Mouse (Mus musculus): ENCODE measurements around the gene Arid2. TPM values are rescaled to one million over a fixed set of nuclear protein-coding genes. Genes with fewer than 3 reads are reported as not detected.

Arid2 gene
- polyA plus RNA-seq, 1 experiment from 2014 or later, result 7.9 TPM

DNA sequence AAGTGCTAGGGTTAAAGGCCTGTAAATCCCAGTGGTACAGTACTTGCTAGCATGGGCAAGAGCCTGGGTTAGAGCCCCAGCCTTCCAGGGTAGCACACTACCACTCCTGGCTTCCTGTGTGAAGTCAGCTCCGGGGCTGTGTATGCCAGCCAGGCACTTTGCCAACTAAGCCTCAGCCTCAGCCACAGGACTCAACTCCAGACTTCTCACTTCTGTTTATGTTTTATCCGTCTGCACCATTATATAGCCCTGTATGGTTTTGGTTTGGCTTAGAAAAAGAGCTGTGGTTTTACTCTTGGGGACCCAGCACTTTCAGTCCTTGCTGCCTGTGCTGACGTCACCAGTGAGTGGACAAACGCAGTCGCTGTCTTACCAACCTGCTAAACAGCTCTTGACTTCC lies 89.9 kb downstream of the Arid2 start:
- H3K4me2 ChIP-seq (ENCODE audit: low read depth, low read length), result no peak overlapping the region
- no peak overlapping the region for H3K4me3 ChIP-seq (ENCODE audit: low read depth, low read length)
- WGBS (ENCODE audit: insufficient replicate concordance), result 87% methylated on average over 5 of the region's 5 CpGs
- H3K27ac ChIP-seq (ENCODE audit: low read length), result no peak overlapping the region
- ATAC-seq (ENCODE audit: low read depth), result no peak
- no peaks in the 10 kb centered on the region for H3K9me3 ChIP-seq (replicated peaks; ENCODE audit: control insufficient read depth, low read length)
- no peaks in the 10 kb centered on the region for H3K4me1 ChIP-seq (ENCODE audit: control insufficient read depth, low read depth, low read length)
- H3K36me3 ChIP-seq (ENCODE audit: control insufficient read depth, insufficient read depth), result peaks cover 20% of the 10 kb centered on the region
- no peaks in the 10 kb centered on the region for H3K27me3 ChIP-seq (ENCODE audit: control insufficient read depth, insufficient read depth, low read depth, low read length)
- no peak overlapping the region for H3K9ac ChIP-seq (ENCODE audit: low read depth, low read length)

DNA sequence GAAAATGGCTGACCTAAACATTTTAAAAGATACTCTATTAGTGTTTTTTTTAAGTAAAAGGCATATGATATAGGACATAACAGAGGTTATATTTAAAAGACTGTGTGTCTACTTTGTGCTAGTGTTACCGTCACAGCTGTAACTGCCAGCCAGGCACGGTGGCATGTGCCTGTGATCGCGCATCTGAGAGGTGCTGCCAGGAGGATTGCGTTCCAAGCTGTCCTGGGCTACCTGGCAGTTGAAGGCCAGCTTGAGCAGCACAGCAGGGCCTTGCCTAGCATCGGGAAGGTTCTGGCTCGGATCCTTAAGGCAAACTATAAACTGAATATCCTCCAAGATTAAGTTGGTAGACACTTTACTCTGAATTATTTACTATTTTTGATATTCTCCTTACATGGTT lies 90.4 kb downstream of the Arid2 start:
- H3K27ac ChIP-seq (ENCODE audit: low read length), result no peak overlapping the region
- peaks cover 16% of the 10 kb centered on the region for H3K36me3 ChIP-seq (ENCODE audit: control insufficient read depth, insufficient read depth)
- WGBS (ENCODE audit: insufficient replicate concordance), result 90% methylated on average over 7 of the region's 7 CpGs

DNA sequence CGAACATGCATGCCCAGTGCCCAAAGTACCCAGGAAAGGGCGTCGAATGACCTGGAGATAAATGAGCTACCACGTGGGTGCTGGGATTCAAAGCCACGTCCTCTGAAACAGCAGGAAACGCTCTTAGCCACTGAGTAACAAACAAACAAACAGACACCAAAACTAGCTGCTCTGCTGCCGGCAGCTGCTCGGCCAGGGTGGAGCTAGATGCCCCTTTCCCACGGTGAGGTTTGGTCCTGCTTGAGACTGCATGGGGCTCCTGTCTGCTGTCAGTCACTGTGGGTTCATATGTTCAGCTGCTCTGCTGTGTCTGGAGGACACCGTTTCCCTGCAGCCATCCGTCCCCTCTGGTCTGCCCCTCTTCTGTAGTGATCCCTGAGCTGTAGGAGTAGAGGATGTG lies 94.9 kb downstream of the Arid2 start:
- no peak overlapping the region for H3K4me3 ChIP-seq (ENCODE audit: low read depth, low read length)
- no peak overlapping the region for H3K9ac ChIP-seq (ENCODE audit: low read depth, low read length)
- ATAC-seq (ENCODE audit: low read depth), result no peak
- no peaks in the 10 kb centered on the region for H3K9me3 ChIP-seq (replicated peaks; ENCODE audit: control insufficient read depth, low read length)
- H3K27me3 ChIP-seq (ENCODE audit: control insufficient read depth, insufficient read depth, low read depth, low read length), result no peaks in the 10 kb centered on the region
- no peaks in the 10 kb centered on the region for H3K4me1 ChIP-seq (ENCODE audit: control insufficient read depth, low read depth, low read length)
- H3K36me3 ChIP-seq (ENCODE audit: control insufficient read depth, insufficient read depth), result peaks cover 14% of the 10 kb centered on the region
- no peak overlapping the region for H3K4me2 ChIP-seq (ENCODE audit: low read depth, low read length)
- H3K27ac ChIP-seq (ENCODE audit: low read length), result no peak overlapping the region
- WGBS (ENCODE audit: insufficient replicate concordance), result 86% methylated on average over 11 of the region's 11 CpGs

More for the DNA sequence above, 90.4 kb downstream of the Arid2 start:
- Histone ChIP-seq H3K4me3 (ENCODE audit: low read depth, low read length) (no peak overlapping the region), H3K9ac (ENCODE audit: low read depth, low read length) (no peak overlapping the region), H3K9me3 (replicated peaks; ENCODE audit: control insufficient read depth, low read length) (no peaks in the 10 kb centered on the region), H3K27me3 (ENCODE audit: control insufficient read depth, insufficient read depth, low read depth, low read length) (no peaks in the 10 kb centered on the region), H3K4me1 (ENCODE audit: control insufficient read depth, low read depth, low read length) (no peaks in the 10 kb centered on the region), H3K4me2 (ENCODE audit: low read depth, low read length) (no peak overlapping the region)
- ATAC-seq (ENCODE audit: low read depth), result no peak

DNA sequence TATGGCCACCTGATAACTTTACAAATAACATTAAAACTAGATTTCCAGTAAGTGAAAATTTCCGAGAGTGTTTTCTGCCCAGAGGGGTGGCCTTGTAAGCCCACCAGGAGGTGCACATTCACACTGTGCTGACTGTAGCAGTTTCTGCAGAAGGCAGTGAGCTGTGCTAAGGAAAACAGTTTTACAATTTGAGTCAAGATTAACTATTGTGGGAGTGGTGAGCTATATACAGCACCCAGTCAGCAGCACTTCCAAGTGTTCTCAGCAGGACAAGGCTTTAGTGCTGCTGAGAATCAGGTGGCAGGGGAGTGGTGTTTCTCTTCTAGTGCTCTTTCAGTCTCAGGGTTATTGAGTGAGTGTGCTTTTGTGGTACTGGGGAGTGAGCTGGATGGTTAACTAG lies 101.2 kb downstream of the Arid2 start:
- H3K9me3 ChIP-seq (replicated peaks; ENCODE audit: control insufficient read depth, low read length), result no peaks in the 10 kb centered on the region
- no peak overlapping the region for H3K4me3 ChIP-seq (ENCODE audit: low read depth, low read length)
- no peak overlapping the region for H3K9ac ChIP-seq (ENCODE audit: low read depth, low read length)
- H3K27me3 ChIP-seq (ENCODE audit: control insufficient read depth, insufficient read depth, low read depth, low read length), result no peaks in the 10 kb centered on the region
- no peak for ATAC-seq (ENCODE audit: low read depth)
- 80% methylated on average over 1 of the region's 1 CpGs for WGBS (ENCODE audit: insufficient replicate concordance)
- peaks cover 14% of the 10 kb centered on the region for H3K36me3 ChIP-seq (ENCODE audit: control insufficient read depth, insufficient read depth)
- no peaks in the 10 kb centered on the region for H3K4me1 ChIP-seq (ENCODE audit: control insufficient read depth, low read depth, low read length)
- H3K4me2 ChIP-seq (ENCODE audit: low read depth, low read length), result no peak overlapping the region
- H3K27ac ChIP-seq (ENCODE audit: low read length), result no peak overlapping the region

- Histone ChIP-seq H3K27ac (ENCODE audit: low read length) (no peak overlapping the region), H3K27me3 (ENCODE audit: control insufficient read depth, insufficient read depth, low read depth, low read length) (no peaks in the 10 kb centered on the region), H3K4me2 (ENCODE audit: low read depth, low read length) (no peak overlapping the region), H3K36me3 (ENCODE audit: control insufficient read depth, insufficient read depth) (peaks cover 33% of the 10 kb centered on the region), H3K4me1 (ENCODE audit: control insufficient read depth, low read depth, low read length) (no peaks in the 10 kb centered on the region), H3K9me3 (replicated peaks; ENCODE audit: control insufficient read depth, low read length) (no peaks in the 10 kb centered on the region), H3K9ac (ENCODE audit: low read depth, low read length) (no peak overlapping the region), H3K4me3 (ENCODE audit: low read depth, low read length) (no peak overlapping the region)
- ATAC-seq (ENCODE audit: low read depth), result no peak
- 89% methylated on average over 3 of the region's 3 CpGs for WGBS (ENCODE audit: insufficient replicate concordance)
These were observed 105.6 kb downstream of the Arid2 start for GRCm38 (mm10) chr15:96392878-96393277.

GRCm38 (mm10) chr15:96395071-96395470 lies 107.8 kb downstream of the Arid2 start:
- WGBS (ENCODE audit: insufficient replicate concordance), result 86% methylated on average over 6 of the region's 6 CpGs
- no peaks in the 10 kb centered on the region; the same call in 1 of the 2 replicates for H3K4me1 ChIP-seq (ENCODE audit: control insufficient read depth, low read depth, low read length)
- H3K4me2 ChIP-seq (ENCODE audit: low read depth, low read length), result no peak overlapping the region
- no peak overlapping the region for H3K27ac ChIP-seq (ENCODE audit: low read length)
- no peak overlapping the region for H3K9ac ChIP-seq (ENCODE audit: low read depth, low read length)
- H3K9me3 ChIP-seq (replicated peaks; ENCODE audit: control insufficient read depth, low read length), result no peaks in the 10 kb centered on the region
- no peaks in the 10 kb centered on the region for H3K27me3 ChIP-seq (ENCODE audit: control insufficient read depth, insufficient read depth, low read depth, low read length)
- H3K36me3 ChIP-seq (ENCODE audit: control insufficient read depth, insufficient read depth), result peaks cover 33% of the 10 kb centered on the region
- H3K4me3 ChIP-seq (ENCODE audit: low read depth, low read length), result no peak overlapping the region
- ATAC-seq (ENCODE audit: low read depth), result no peak

- Histone ChIP-seq H3K4me1 (ENCODE audit: control insufficient read depth, low read depth, low read length) (no peaks in the 10 kb centered on the region; the same call in 1 of the 2 replicates), H3K27ac (ENCODE audit: low read length) (no peak overlapping the region), H3K4me3 (ENCODE audit: low read depth, low read length) (no peak overlapping the region), H3K36me3 (ENCODE audit: control insufficient read depth, insufficient read depth) (peaks cover 28% of the 10 kb centered on the region), H3K9ac (ENCODE audit: low read depth, low read length) (no peak overlapping the region), H3K27me3 (ENCODE audit: control insufficient read depth, insufficient read depth, low read depth, low read length) (no peaks in the 10 kb centered on the region), H3K9me3 (replicated peaks; ENCODE audit: control insufficient read depth, low read length) (no peaks in the 10 kb centered on the region), H3K4me2 (ENCODE audit: low read depth, low read length) (no peak overlapping the region)
- ATAC-seq (ENCODE audit: low read depth), result no peak
- WGBS (ENCODE audit: insufficient replicate concordance), result 82% methylated on average over 8 of the region's 8 CpGs
These were observed 109.5 kb downstream of the Arid2 start for GRCm38 (mm10) chr15:96396641-96397344.

GRCm38 (mm10) chr15:96398333-96398732 lies 111.0 kb downstream of the Arid2 start:
- Histone ChIP-seq H3K27ac (ENCODE audit: low read length) (no peak overlapping the region), H3K4me1 (ENCODE audit: control insufficient read depth, low read depth, low read length) (no peaks in the 10 kb centered on the region; the same call in 1 of the 2 replicates), H3K9ac (ENCODE audit: low read depth, low read length) (no peak overlapping the region), H3K4me2 (ENCODE audit: low read depth, low read length) (no peak overlapping the region), H3K27me3 (ENCODE audit: control insufficient read depth, insufficient read depth, low read depth, low read length) (no peaks in the 10 kb centered on the region), H3K9me3 (replicated peaks; ENCODE audit: control insufficient read depth, low read length) (no peaks in the 10 kb centered on the region), H3K36me3 (ENCODE audit: control insufficient read depth, insufficient read depth) (peaks cover 28% of the 10 kb centered on the region), H3K4me3 (ENCODE audit: low read depth, low read length) (no peak overlapping the region)
- WGBS (ENCODE audit: insufficient replicate concordance), result 89% methylated on average over 10 of the region's 10 CpGs
- ATAC-seq (ENCODE audit: low read depth), result no peak

DNA sequence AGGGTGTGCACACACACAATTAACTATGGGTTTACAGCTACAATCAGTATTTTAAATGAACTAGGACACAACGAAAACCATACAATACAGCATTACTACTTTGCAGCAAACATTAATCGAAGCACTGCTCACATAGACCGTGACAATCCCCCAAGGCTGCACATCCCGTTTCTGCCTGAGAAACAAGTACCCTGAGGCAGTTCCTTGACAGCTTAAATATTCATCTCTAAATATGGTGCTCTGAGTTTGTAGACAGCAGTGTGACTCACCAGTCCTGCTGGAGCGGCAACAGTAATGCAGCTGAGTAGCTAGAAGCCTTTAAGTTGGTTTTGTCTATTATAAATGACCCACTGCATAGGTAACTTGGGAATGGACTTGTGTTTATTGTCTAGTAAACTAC lies 118.2 kb downstream of the Arid2 start:
- WGBS (ENCODE audit: insufficient replicate concordance), result 82% methylated on average over 5 of the region's 5 CpGs
- peaks cover 17% of the 10 kb centered on the region for H3K36me3 ChIP-seq (ENCODE audit: control insufficient read depth, insufficient read depth)
- no peak overlapping the region for H3K4me2 ChIP-seq (ENCODE audit: low read depth, low read length)
- no peak overlapping the region for H3K4me3 ChIP-seq (ENCODE audit: low read depth, low read length)
- H3K27me3 ChIP-seq (ENCODE audit: control insufficient read depth, insufficient read depth, low read depth, low read length), result no peaks in the 10 kb centered on the region
- H3K4me1 ChIP-seq (ENCODE audit: control insufficient read depth, low read depth, low read length), result no peaks in the 10 kb centered on the region; the same call in 1 of the 2 replicates
- H3K9me3 ChIP-seq (replicated peaks; ENCODE audit: control insufficient read depth, low read length), result no peaks in the 10 kb centered on the region
- no peak overlapping the region for H3K9ac ChIP-seq (ENCODE audit: low read depth, low read length)
- no peak for ATAC-seq (ENCODE audit: low read depth)
- no peak overlapping the region for H3K27ac ChIP-seq (ENCODE audit: low read length)
